23 mouse cellular contexts compared by ENCODE assay signal in the genomic region with DNA sequence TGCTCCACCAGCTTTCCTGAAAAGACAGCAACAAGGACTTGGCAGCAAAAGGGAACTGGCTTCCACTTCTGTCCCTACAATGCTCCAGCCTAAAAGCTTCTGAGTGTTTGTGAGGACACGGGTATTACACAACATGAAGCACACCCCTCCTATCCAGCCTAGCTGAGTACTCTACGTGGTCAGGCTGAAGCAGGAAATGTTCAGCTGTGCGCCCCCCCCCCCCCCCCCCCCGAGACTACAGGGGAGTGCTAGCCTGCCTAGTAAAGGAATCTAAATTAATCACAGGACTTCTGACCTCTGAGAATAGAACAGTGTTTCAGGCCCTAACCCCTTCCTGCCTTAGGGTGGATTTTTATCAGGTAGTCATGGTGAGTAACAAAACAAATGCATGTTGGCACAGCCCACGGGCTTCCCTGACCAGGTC. TPM values are rescaled to one million over a fixed set of nuclear protein-coding genes. Genes with fewer than 3 reads are reported as not detected.
DNase-seq lines count a peak whose midpoint lies in the region; ATAC-seq and TF ChIP-seq lines count a peak whose summit lies in the region.
"Had no signal": no experiment of that assay in that cellular context is flagged by ENCODE, and none has a peak within 500 bp of the region (broad histone marks: within the 10 kb centered on the region; RNA-seq: fewer than 3 reads in every experiment).

No protein-coding gene starts in this region.

- TF ChIP-seq POLR2A in heart, adult 2 months (IDR thresholded peaks at IDR 0.05; ENCODE audit: insufficient read depth, low read depth, low read length) = no peak

- H3K4me3 ChIP-seq in heart, adult 2 months = no peak overlapping the region
- H3K4me3 ChIP-seq in midbrain, embryonic 15.5 days = no peak overlapping the region
- H3K4me3 ChIP-seq: embryonic facial prominence, embryonic 12.5 days; megakaryocyte, embryonic 14.5 days had no signal

- no peak overlapping the region for H3K4me2 ChIP-seq in midbrain, embryonic 15.5 days
- H3K4me2 ChIP-seq: embryonic facial prominence, embryonic 12.5 days had no signal

- peaks cover 7% of the 10 kb centered on the region for H3K36me3 ChIP-seq in heart, adult 2 months (ENCODE audit: control insufficient read depth, insufficient read depth, low read length)
- peaks cover 57% of the 10 kb centered on the region for H3K36me3 ChIP-seq in midbrain, embryonic 15.5 days (replicated peaks)

- 24% methylated on average over 5 of the region's 5 CpGs for WGBS in heart, adult 2 months
- 81% methylated on average over 5 of the region's 5 CpGs for WGBS in midbrain, embryonic 15.5 days

- DNase-seq in frontal cortex, postnatal 10 days (ENCODE audit: low spot score in 2 of 2) = no peak
- DNase-seq in heart, adult 2 months = peak; percentile 32 to 65
- peak; percentile 15 for DNase-seq in heart, postnatal 25 days (ENCODE audit: low spot score)
- DNase-seq in lung, postnatal 36 days = peak; percentile 81
- no peak for DNase-seq in spleen, postnatal 14 days (ENCODE audit: low spot score in 2 of 2)
- no peak for DNase-seq in ovary, postnatal 14 days (ENCODE audit: low spot score)
- DNase-seq: cerebellum, adult 11 months; forebrain, postnatal 0 days; gastrocnemius, postnatal 14 days; kidney, adult 2 months; right cerebral cortex, adult 18-20 months; thymus, postnatal 36 days had no signal

- H3K27ac ChIP-seq in heart, adult 2 months = peak overlapping the region; percentile 17; the same call in 1 of the 2 replicates
- H3K27ac ChIP-seq in midbrain, embryonic 15.5 days = no peak overlapping the region
- H3K27ac ChIP-seq: embryonic facial prominence, embryonic 12.5 days; liver, embryonic 14.5 days had no signal

- H3K9ac ChIP-seq in heart, adult 2 months (ENCODE audit: low read depth, low read length) = no peak overlapping the region
- H3K9ac ChIP-seq in midbrain, embryonic 15.5 days = no peak overlapping the region
- H3K9ac ChIP-seq: embryonic facial prominence, embryonic 12.5 days; forebrain, postnatal 0 days; liver, embryonic 14.5 days had no signal

- TF ChIP-seq CTCF in heart, adult 2 months (IDR thresholded peaks at IDR 0.05) = no peak

- H3K27me3 ChIP-seq in heart, adult 2 months (ENCODE audit: control insufficient read depth, insufficient read depth, low read length) = no peaks in the 10 kb centered on the region
- H3K27me3 ChIP-seq in midbrain, embryonic 15.5 days (replicated peaks) = no peaks in the 10 kb centered on the region
- H3K27me3 ChIP-seq: embryonic facial prominence, embryonic 12.5 days; megakaryocyte, embryonic 14.5 days had no signal

- no peaks in the 10 kb centered on the region for H3K79me2 ChIP-seq in heart, adult 2 months (replicated peaks; ENCODE audit: control insufficient read depth, insufficient read depth, low read length)

- H3K9me3 ChIP-seq in midbrain, embryonic 15.5 days = no peaks in the 10 kb centered on the region
- H3K9me3 ChIP-seq: embryonic facial prominence, embryonic 12.5 days; megakaryocyte, embryonic 14.5 days had no signal

- intact Hi-C loops in heart, adult 2 months (cut with DNase I) = no loop called here
- intact Hi-C loops in heart, postnatal 25 days (cut with DNase I) = no loop called here

- peak; percentile 93 for ATAC-seq in frontal cortex, adult (ENCODE audit: low TSS enrichment)
- ATAC-seq in midbrain, embryonic 15.5 days (replicated peaks) = no peak
- ATAC-seq: forebrain, postnatal 0 days had no signal

- no peaks in the 10 kb centered on the region; the same call in 1 of the 2 replicates for H3K4me1 ChIP-seq in heart, adult 2 months (ENCODE audit: control insufficient read depth, insufficient read depth, low read length)
- H3K4me1 ChIP-seq in midbrain, embryonic 15.5 days = no peaks in the 10 kb centered on the region
- H3K4me1 ChIP-seq: embryonic facial prominence, embryonic 12.5 days had no signal

- 0 out of 2 replicates have a peak, but pooled peaks have one; percentile 38 for TF ChIP-seq EP300 in heart, adult 2 months (IDR thresholded peaks at IDR 0.05; ENCODE audit: insufficient read depth, low read depth, low read length)

RNA-seq across cellular contexts. Expression of gene Actl7a, which starts 24.7 kb away (rescaled TPM):
- not detected for total RNA-seq in heart, adult 2 months (2021)
- polyA plus RNA-seq in heart, adult 2 months (2012; rRNA removed) = 0.23 and 0.37 TPM in 2 replicates
- not detected for total RNA-seq in heart, postnatal 25 days (2021)
- polyA plus RNA-seq in midbrain, embryonic 15.5 days (2015; fragmentation: Nextera tagmentation; extraction: Ambion mirVana) = not detected in 2 replicates
- total RNA-seq: forebrain, postnatal 0 days; gastrocnemius, postnatal 14 days; midbrain, postnatal 0 days had no signal
- polyA plus RNA-seq: embryonic facial prominence, embryonic 12.5 days; forebrain, postnatal 0 days; hindbrain, embryonic 11.5 days; large intestine, adult 2 months; limb, embryonic 11.5 days; liver, embryonic 14.5 days; midbrain, postnatal 0 days; neural tube, embryonic 14.5 days; spleen, adult 2 months had no signal

RNA-seq across cellular contexts. Expression of gene Actl7b, which starts 26.6 kb away (rescaled TPM):
- total RNA-seq in heart, adult 2 months (2021) = not detected
- 0.64 and 0.74 TPM in 2 replicates for polyA plus RNA-seq in heart, adult 2 months (2012; rRNA removed)
- not detected for total RNA-seq in heart, postnatal 25 days (2021)
- not detected in 2 replicates for polyA plus RNA-seq in midbrain, embryonic 15.5 days (2015; fragmentation: Nextera tagmentation; extraction: Ambion mirVana)
- total RNA-seq: gastrocnemius, postnatal 14 days had no signal
- polyA plus RNA-seq: embryonic facial prominence, embryonic 12.5 days; forebrain, postnatal 0 days; hindbrain, embryonic 11.5 days; large intestine, adult 2 months; limb, embryonic 11.5 days; liver, embryonic 14.5 days; midbrain, postnatal 0 days; neural tube, embryonic 14.5 days; spleen, adult 2 months had no signal

RNA-seq across cellular contexts. Expression of gene Gm26657, which starts 28.0 kb away (rescaled TPM):
- not detected for total RNA-seq in heart, adult 2 months (2021)
- not detected in 2 replicates for polyA plus RNA-seq in heart, adult 2 months (2012; rRNA removed)
- not detected for total RNA-seq in heart, postnatal 25 days (2021)
- polyA plus RNA-seq in midbrain, embryonic 15.5 days (2015; fragmentation: Nextera tagmentation; extraction: Ambion mirVana) = not detected in 2 replicates
- total RNA-seq: forebrain, postnatal 0 days; gastrocnemius, postnatal 14 days; midbrain, postnatal 0 days had no signal
- polyA plus RNA-seq: embryonic facial prominence, embryonic 12.5 days; forebrain, postnatal 0 days; hindbrain, embryonic 11.5 days; kidney, adult 2 months; large intestine, adult 2 months; limb, embryonic 11.5 days; liver, embryonic 14.5 days; midbrain, postnatal 0 days; neural tube, embryonic 14.5 days; spleen, adult 2 months had no signal

RNA-seq across cellular contexts. Expression of gene Elp1, which starts 34.3 kb away (rescaled TPM):
- total RNA-seq in heart, adult 2 months (2021) = 10 to 100 TPM; 17.0 to 19.8 TPM
- 13.7 and 20.8 TPM in 2 replicates for polyA plus RNA-seq in heart, adult 2 months (2012; rRNA removed)
- total RNA-seq in heart, postnatal 25 days (2021) = 10 to 100 TPM; 15.8 to 23.0 TPM
- 66.6 and 71.0 TPM in 2 replicates for polyA plus RNA-seq in midbrain, embryonic 15.5 days (2015; fragmentation: Nextera tagmentation; extraction: Ambion mirVana)

RNA-seq across cellular contexts. Expression of gene Fam206a, which starts 34.3 kb away (rescaled TPM):
- 1 to 10 TPM; 2.0 to 2.2 TPM for total RNA-seq in heart, adult 2 months (2021)
- polyA plus RNA-seq in heart, adult 2 months (2012; rRNA removed) = 1.9 TPM in 2 replicates
- 1 to 10 TPM; 2.2 TPM for total RNA-seq in heart, postnatal 25 days (2021)
- polyA plus RNA-seq in midbrain, embryonic 15.5 days (2015; fragmentation: Nextera tagmentation; extraction: Ambion mirVana) = 15.5 and 18.0 TPM in 2 replicates

Comparison
In these comparisons a context has a peak if more than half of its experiments do, and no peak if none do; other contexts are left out.
1. DNase-seq: peak in heart, adult 2 months (2 of 2), heart, postnatal 25 days (single experiment) and lung, postnatal 36 days (single experiment); none in frontal cortex, postnatal 10 days (0 of 2), spleen, postnatal 14 days (0 of 2) and ovary, postnatal 14 days (single experiment).